Mouse (Mus musculus) urinary bladder, postnatal 25 days (tissue): Measurements from ENCODE around the gene Pkp4.
"Not testable (repeated sequence)": the region's sequence is repeated elsewhere in the genome, so short reads cannot be mapped to it uniquely, and the experiment has no call there.

Experiments
- DNase-seq: peaks from one replicate; pipeline ENCODE4 v3.0.0; 2022; ENCODE audit warnings: low spot score

Pkp4 gene

GRCm38 (mm10) chr2:59339776-59340539 is 179.3 kb downstream of the Pkp4 start:
- DNase-seq, result no peak

GRCm38 (mm10) chr2:59340878-59341277 is 180.2 kb downstream of the Pkp4 start:
- DNase-seq, result no peak

- no peak for DNase-seq
Observed at GRCm38 (mm10) chr2:59342591-59343210, 182.1 kb downstream of the Pkp4 start.

GRCm38 (mm10) chr2:59343834-59344233 is 183.2 kb downstream of the Pkp4 start:
- no peak for DNase-seq

GRCm38 (mm10) chr2:59344699-59345098 is 184.0 kb downstream of the Pkp4 start:
- no peak for DNase-seq

- no peak for DNase-seq
Observed at GRCm38 (mm10) chr2:59345141-59345839, 184.6 kb downstream of the Pkp4 start.

- no peak for DNase-seq
Observed at GRCm38 (mm10) chr2:59346443-59346842, 185.8 kb downstream of the Pkp4 start.

- DNase-seq, result no peak
Observed at GRCm38 (mm10) chr2:59348585-59348984, 187.9 kb downstream of the Pkp4 start.

GRCm38 (mm10) chr2:59350094-59350493 is 189.4 kb downstream of the Pkp4 start:
- DNase-seq, result no peak

- no peak for DNase-seq
Observed at GRCm38 (mm10) chr2:59351303-59352099, 190.9 kb downstream of the Pkp4 start.

- DNase-seq, result no peak
Observed at GRCm38 (mm10) chr2:59353821-59354220, 193.2 kb downstream of the Pkp4 start.

GRCm38 (mm10) chr2:59355531-59356289 is 195.1 kb downstream of the Pkp4 start:
- DNase-seq, result no peak

GRCm38 (mm10) chr2:59359760-59360342 is 199.2 kb downstream of the Pkp4 start:
- DNase-seq, result no peak

- no peak for DNase-seq
Observed at GRCm38 (mm10) chr2:59361350-59361780, 200.7 kb downstream of the Pkp4 start.

GRCm38 (mm10) chr2:59364156-59364842 is 203.6 kb downstream of the Pkp4 start:
- DNase-seq, result no peak

- no peak for DNase-seq
Observed at GRCm38 (mm10) chr2:59367191-59367590, 206.5 kb downstream of the Pkp4 start.

- no peak for DNase-seq
Observed at GRCm38 (mm10) chr2:59373113-59373512, 212.5 kb downstream of the Pkp4 start.

- no peak for DNase-seq
Observed at GRCm38 (mm10) chr2:59378096-59378495, 217.4 kb downstream of the Pkp4 start.

- DNase-seq, result not testable (repeated sequence)
Observed at GRCm38 (mm10) chr2:59378861-59379260, 218.2 kb downstream of the Pkp4 start.

- DNase-seq, result no peak
Observed at GRCm38 (mm10) chr2:59383231-59383630, 222.6 kb downstream of the Pkp4 start.
